Mouse (Mus musculus) erythroblast, embryonic 14.5 days (primary cell): ENCODE data around the gene Sgce.

ENCODE experiments used
- GATA1 ChIP-seq: IDR thresholded peaks from 2 replicates; pipeline ENCODE4 v1.6.1; 2012; ENCODE audit warnings: low read length, inconsistent platforms, mixed read lengths
- TAL1 ChIP-seq: IDR thresholded peaks from 3 replicates; pipeline ENCODE4 v1.6.1; 2012; ENCODE audit warnings: low read length, inconsistent platforms, mixed read lengths

DNA sequence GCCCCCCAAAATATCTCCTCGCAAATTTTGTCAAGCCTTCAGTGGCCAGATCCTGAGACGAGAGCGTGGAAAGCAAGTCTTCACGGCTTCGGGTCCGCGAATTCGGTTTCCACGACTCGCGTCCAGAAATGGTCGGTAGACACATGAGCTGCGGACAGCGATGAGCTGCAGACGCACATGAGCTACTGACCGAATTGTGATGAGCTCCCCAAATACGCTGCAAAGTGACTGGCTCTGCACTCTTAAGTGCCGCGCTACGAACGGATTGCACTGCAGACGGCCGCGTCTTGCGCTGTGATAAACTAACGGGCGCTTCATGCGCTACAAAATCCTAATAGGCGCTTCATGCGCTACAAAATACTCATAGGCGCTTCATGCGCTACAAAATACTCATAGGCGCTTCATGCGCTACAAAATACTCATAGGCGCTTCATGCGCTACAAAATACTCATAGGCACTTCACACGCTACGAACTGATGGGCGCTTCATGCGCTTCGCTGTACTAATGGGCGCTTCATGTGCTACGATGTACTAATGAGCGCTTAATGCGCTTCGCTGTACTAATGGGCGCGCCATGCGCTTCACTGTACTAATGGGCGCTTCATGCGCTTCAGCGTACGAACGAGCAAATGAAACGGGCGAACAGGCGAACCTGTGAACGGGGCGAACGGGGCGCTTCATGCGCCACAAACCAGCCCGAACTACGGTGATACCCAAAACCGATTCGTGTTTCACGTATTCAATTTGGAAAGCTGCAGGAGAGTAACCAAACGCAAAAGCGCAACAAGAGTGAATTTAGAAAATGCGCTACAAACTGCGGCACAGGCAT is 884 bp upstream of the Sgce start:
- no peak for TF ChIP-seq TAL1
- no peak for TF ChIP-seq GATA1
